Mouse (Mus musculus): ENCODE measurements around the gene 1500009C09Rik. TPM values are rescaled to one million over a fixed set of nuclear protein-coding genes. Genes with fewer than 3 reads are reported as not detected.

Gene 1500009C09Rik
- total RNA-seq, 1 experiment: 1.0 TPM

DNA sequence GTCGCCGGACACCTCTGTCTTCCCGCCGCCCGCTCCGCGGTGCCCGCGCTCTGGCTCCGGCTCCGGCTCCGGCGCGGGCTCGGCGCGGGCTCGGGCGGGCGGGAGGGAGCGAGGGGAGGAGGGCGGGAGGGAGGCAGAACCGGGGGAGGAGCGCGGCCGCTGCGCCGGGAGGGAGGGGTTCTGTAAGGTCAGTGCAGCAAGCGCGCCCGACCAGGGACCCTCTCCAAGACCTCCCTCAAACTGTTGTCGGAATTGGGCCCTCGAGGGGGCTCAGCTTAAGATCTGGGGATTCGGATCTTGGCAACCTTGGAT, 39.5 kb upstream of the 1500009C09Rik start, which contains the start of gene Shisa8:
Shisa8 (minus strand) TSS at position 64 of the 312 bp plus-strand sequence.
- Histone ChIP-seq H3K27ac (ENCODE audit: insufficient read depth, low read depth, low read length, poor library complexity, severe bottlenecking) (no peak within 1 kb of the TSS), H3K9ac (ENCODE audit: insufficient read depth, low read depth, low read length, poor library complexity, severe bottlenecking) (peak within 1 kb of the TSS; percentile 80), H3K4me1 (ENCODE audit: control insufficient read depth in 2 of 2, insufficient read depth in 2 of 2, low read length in 2 of 2, poor library complexity in 1 of 2) (peaks cover 6 to 27% of the 10 kb centered on the region in 2 experiments; a peak in 3 of 4 replicates)

GRCm38 (mm10) chr15:82213222-82213621, 39.0 kb upstream of the 1500009C09Rik start:
- Histone ChIP-seq H3K27ac (ENCODE audit: insufficient read depth, low read depth, low read length, poor library complexity, severe bottlenecking) (no peak overlapping the region), H3K9me3 (ENCODE audit: control insufficient read depth, insufficient read depth, low read depth, low read length) (no peaks in the 10 kb centered on the region), H3K4me3 (ENCODE audit: insufficient read depth in 1 of 2, low read depth in 1 of 2, low read length in 2 of 2, poor library complexity in 1 of 2, severe bottlenecking in 1 of 2) (peak overlapping the region; percentile 35 to 79; a peak in 1 of 4 replicates), H3K4me1 (ENCODE audit: control insufficient read depth in 2 of 2, insufficient read depth in 2 of 2, low read length in 2 of 2, poor library complexity in 1 of 2) (peaks cover 6 to 23% of the 10 kb centered on the region in 2 experiments; a peak in 3 of 4 replicates), H3K9ac (ENCODE audit: insufficient read depth, low read depth, low read length, poor library complexity, severe bottlenecking) (no peak overlapping the region), H3K36me3 (ENCODE audit: control insufficient read depth, insufficient read depth, low read length, poor library complexity, severe bottlenecking) (no peaks in the 10 kb centered on the region)
- no peak for TF ChIP-seq ZNF384 (IDR thresholded peaks at IDR 0.05; ENCODE audit: low read depth, low read length)
- no peak for TF ChIP-seq MAFK (IDR thresholded peaks at IDR 0.05; ENCODE audit: insufficient read depth, low read depth, low read length)
- TF ChIP-seq ZC3H11A (IDR thresholded peaks at IDR 0.05; ENCODE audit: borderline replicate concordance, low read depth, low read length): no peak
- no peak for TF ChIP-seq HCFC1 (IDR thresholded peaks at IDR 0.05; ENCODE audit: borderline replicate concordance, insufficient read depth, low read length)
- no peak for TF ChIP-seq CHD2 (IDR thresholded peaks at IDR 0.05; ENCODE audit: low read depth, low read length)
- in situ Hi-C loops (cut with MboI; ENCODE audit: low sequenced_read_pairs in 2 of 2, unreplicated experiment in 2 of 2): no loop called here
- DNase-seq (ENCODE audit: low read depth, low spot score): no peak

More for the DNA sequence above, 39.5 kb upstream of the 1500009C09Rik start, which contains the start of gene Shisa8:
- in situ Hi-C loops (cut with MboI; ENCODE audit: low sequenced_read_pairs in 2 of 2, unreplicated experiment in 2 of 2): no loop called here
- no peaks in the 10 kb centered on the region for H3K36me3 ChIP-seq (ENCODE audit: control insufficient read depth, insufficient read depth, low read length, poor library complexity, severe bottlenecking)
- peak within 1 kb of the TSS; percentile 79 to 81 for H3K4me3 ChIP-seq (ENCODE audit: insufficient read depth in 1 of 2, low read depth in 1 of 2, low read length in 2 of 2, poor library complexity in 1 of 2, severe bottlenecking in 1 of 2)
- DNase-seq (ENCODE audit: low read depth, low spot score): no peak
- H3K9me3 ChIP-seq (ENCODE audit: control insufficient read depth, insufficient read depth, low read depth, low read length): no peaks in the 10 kb centered on the region
- no peak for TF ChIP-seq HCFC1 (IDR thresholded peaks at IDR 0.05; ENCODE audit: borderline replicate concordance, insufficient read depth, low read length)
- no peak for TF ChIP-seq ZC3H11A (IDR thresholded peaks at IDR 0.05; ENCODE audit: borderline replicate concordance, low read depth, low read length)
- TF ChIP-seq CHD2 (IDR thresholded peaks at IDR 0.05; ENCODE audit: low read depth, low read length): no peak
- TF ChIP-seq MAFK (IDR thresholded peaks at IDR 0.05; ENCODE audit: insufficient read depth, low read depth, low read length): no peak
- TF ChIP-seq ZNF384 (IDR thresholded peaks at IDR 0.05; ENCODE audit: low read depth, low read length): no peak

GRCm38 (mm10) chr15:82215332-82216046, 36.7 kb upstream of the 1500009C09Rik start:
- TF ChIP-seq HCFC1 (IDR thresholded peaks at IDR 0.05; ENCODE audit: borderline replicate concordance, insufficient read depth, low read length) (no peak), ZNF384 (IDR thresholded peaks at IDR 0.05; ENCODE audit: low read depth, low read length) (no peak), ZC3H11A (IDR thresholded peaks at IDR 0.05; ENCODE audit: borderline replicate concordance, low read depth, low read length) (no peak), CHD2 (IDR thresholded peaks at IDR 0.05; ENCODE audit: low read depth, low read length) (no peak), MAFK (IDR thresholded peaks at IDR 0.05; ENCODE audit: insufficient read depth, low read depth, low read length) (no peak)
- H3K4me3 ChIP-seq (ENCODE audit: insufficient read depth in 1 of 2, low read depth in 1 of 2, low read length in 2 of 2, poor library complexity in 1 of 2, severe bottlenecking in 1 of 2): no peak overlapping the region
- no peaks in the 10 kb centered on the region for H3K9me3 ChIP-seq (ENCODE audit: control insufficient read depth, insufficient read depth, low read depth, low read length)
- H3K27ac ChIP-seq (ENCODE audit: insufficient read depth, low read depth, low read length, poor library complexity, severe bottlenecking): no peak overlapping the region
- DNase-seq (ENCODE audit: low read depth, low spot score): no peak
- H3K9ac ChIP-seq (ENCODE audit: insufficient read depth, low read depth, low read length, poor library complexity, severe bottlenecking): no peak overlapping the region
- no peaks in the 10 kb centered on the region for H3K36me3 ChIP-seq (ENCODE audit: control insufficient read depth, insufficient read depth, low read length, poor library complexity, severe bottlenecking)
- in situ Hi-C loops (cut with MboI; ENCODE audit: low sequenced_read_pairs in 2 of 2, unreplicated experiment in 2 of 2): no loop called here
- H3K4me1 ChIP-seq (ENCODE audit: control insufficient read depth in 2 of 2, insufficient read depth in 2 of 2, low read length in 2 of 2, poor library complexity in 1 of 2): peaks cover 8 to 37% of the 10 kb centered on the region in 2 experiments; a peak in 3 of 4 replicates

DNA sequence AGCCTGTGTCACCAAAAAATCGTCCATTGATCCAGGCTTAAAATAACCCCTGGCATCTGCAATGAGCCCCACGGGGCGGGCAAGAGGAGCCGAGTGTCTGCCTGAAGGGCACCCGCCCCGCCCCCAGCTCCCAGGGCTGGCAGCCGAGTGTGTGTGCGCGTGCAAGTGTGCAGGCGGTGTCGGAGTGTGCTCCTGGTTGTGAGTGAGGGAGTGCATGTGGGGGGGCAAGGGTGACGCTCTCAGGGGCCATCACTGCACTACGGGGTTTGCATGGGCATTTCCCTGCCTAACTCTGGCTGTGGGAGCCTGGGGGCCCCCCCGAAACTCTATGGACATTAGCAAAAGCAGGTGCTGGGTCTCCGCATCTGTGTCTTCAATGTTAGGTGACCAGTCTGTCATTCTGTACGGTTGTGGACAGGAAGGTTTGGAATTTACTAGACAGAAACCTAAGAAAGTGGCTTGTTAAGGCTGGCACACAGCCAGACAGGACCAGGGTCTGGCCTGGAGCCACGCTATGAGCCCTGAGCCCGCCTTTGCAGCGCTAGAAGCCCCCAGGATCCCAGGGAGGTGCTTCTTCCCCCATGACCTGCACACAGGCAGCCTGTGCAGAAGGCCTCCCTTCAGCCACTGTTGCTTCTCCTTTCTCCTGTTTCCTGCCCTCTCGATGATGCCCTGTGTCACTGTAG, 35.9 kb upstream of the 1500009C09Rik start:
- H3K4me1 ChIP-seq (ENCODE audit: control insufficient read depth in 2 of 2, insufficient read depth in 2 of 2, low read length in 2 of 2, poor library complexity in 1 of 2): peaks cover 8 to 44% of the 10 kb centered on the region in 2 experiments; a peak in 3 of 4 replicates
- TF ChIP-seq ZC3H11A (IDR thresholded peaks at IDR 0.05; ENCODE audit: borderline replicate concordance, low read depth, low read length): no peak
- no peak for TF ChIP-seq HCFC1 (IDR thresholded peaks at IDR 0.05; ENCODE audit: borderline replicate concordance, insufficient read depth, low read length)
- TF ChIP-seq CHD2 (IDR thresholded peaks at IDR 0.05; ENCODE audit: low read depth, low read length): no peak
- TF ChIP-seq MAFK (IDR thresholded peaks at IDR 0.05; ENCODE audit: insufficient read depth, low read depth, low read length): no peak
- TF ChIP-seq ZNF384 (IDR thresholded peaks at IDR 0.05; ENCODE audit: low read depth, low read length): no peak
- no peak overlapping the region for H3K27ac ChIP-seq (ENCODE audit: insufficient read depth, low read depth, low read length, poor library complexity, severe bottlenecking)
- peak overlapping the region in 1 of 2 experiments; percentile 11; a peak in 1 of 4 replicates for H3K4me3 ChIP-seq (ENCODE audit: insufficient read depth in 1 of 2, low read depth in 1 of 2, low read length in 2 of 2, poor library complexity in 1 of 2, severe bottlenecking in 1 of 2)
- no peak overlapping the region for H3K9ac ChIP-seq (ENCODE audit: insufficient read depth, low read depth, low read length, poor library complexity, severe bottlenecking)
- no peaks in the 10 kb centered on the region for H3K9me3 ChIP-seq (ENCODE audit: control insufficient read depth, insufficient read depth, low read depth, low read length)
- in situ Hi-C loops (cut with MboI; ENCODE audit: low sequenced_read_pairs in 2 of 2, unreplicated experiment in 2 of 2): no loop called here
- no peak for DNase-seq (ENCODE audit: low read depth, low spot score)
- H3K36me3 ChIP-seq (ENCODE audit: control insufficient read depth, insufficient read depth, low read length, poor library complexity, severe bottlenecking): no peaks in the 10 kb centered on the region

Measured in ES-E14 (cell line).